Mouse (Mus musculus): ENCODE measurements around the gene 4930503B20Rik. TPM values are rescaled to one million over a fixed set of nuclear protein-coding genes. Genes with fewer than 3 reads are reported as not detected.

Gene 4930503B20Rik
- polyA plus RNA-seq, 1 experiment from 2014 or later = not detected

- no peak for ATAC-seq (ENCODE audit: extremely low read depth, insufficient number of reproducible peaks, low FRiP score, low TSS enrichment)
- Histone ChIP-seq H3K4me2 (no peak overlapping the region), H3K9me3 (no peaks in the 10 kb centered on the region), H3K9ac (no peak overlapping the region), H3K27me3 (replicated peaks) (no peaks in the 10 kb centered on the region), H3K36me3 (no peaks in the 10 kb centered on the region), H3K27ac (replicated peaks) (no peak overlapping the region), H3K4me1 (peaks cover 13% of the 10 kb centered on the region), H3K4me3 (no peak overlapping the region)
- WGBS = 66% methylated on average over 5 of the region's 5 CpGs
Observed at GRCm38 (mm10) chr3:146616533-146617283, 34.4 kb downstream of the 4930503B20Rik start.

DNA sequence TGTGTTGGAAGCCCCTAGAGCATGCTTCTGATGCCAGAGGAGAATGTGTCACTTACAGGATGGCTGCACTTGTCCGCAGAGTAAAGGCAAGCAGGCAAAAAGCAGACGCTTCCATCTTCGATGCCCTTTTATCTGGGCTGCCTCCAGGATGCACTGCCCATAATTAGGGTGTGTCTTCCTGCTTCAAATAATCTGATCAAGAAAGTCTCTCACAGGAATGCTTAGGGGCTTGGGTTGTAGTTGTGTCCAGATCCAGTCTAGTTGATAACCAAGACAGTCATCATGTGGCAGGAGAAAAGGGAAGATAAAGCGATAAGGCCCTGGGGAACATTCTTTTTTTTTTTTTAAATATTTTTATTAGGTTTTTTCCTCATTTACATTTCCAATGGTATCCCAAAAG is 35.6 kb downstream of the 4930503B20Rik start, which contains the start of gene Dnase2b:
TSS of gene Dnase2b (minus strand) at position 101 of the 400 bp plus-strand sequence.
- peaks cover 6% of the 10 kb centered on the region for H3K4me1 ChIP-seq
- ATAC-seq (ENCODE audit: extremely low read depth, insufficient number of reproducible peaks, low FRiP score, low TSS enrichment) = no peak
- WGBS = 81% methylated on average over 4 of the region's 4 CpGs
- no peaks in the 10 kb centered on the region for H3K36me3 ChIP-seq
- no peak within 1 kb of the TSS for H3K4me3 ChIP-seq
- no peak within 1 kb of the TSS for H3K27ac ChIP-seq (replicated peaks)
- H3K27me3 ChIP-seq (replicated peaks) = no peaks in the 10 kb centered on the region
- no peaks in the 10 kb centered on the region for H3K9me3 ChIP-seq
- H3K4me2 ChIP-seq = no peak within 1 kb of the TSS
- no peak within 1 kb of the TSS for H3K9ac ChIP-seq

DNA sequence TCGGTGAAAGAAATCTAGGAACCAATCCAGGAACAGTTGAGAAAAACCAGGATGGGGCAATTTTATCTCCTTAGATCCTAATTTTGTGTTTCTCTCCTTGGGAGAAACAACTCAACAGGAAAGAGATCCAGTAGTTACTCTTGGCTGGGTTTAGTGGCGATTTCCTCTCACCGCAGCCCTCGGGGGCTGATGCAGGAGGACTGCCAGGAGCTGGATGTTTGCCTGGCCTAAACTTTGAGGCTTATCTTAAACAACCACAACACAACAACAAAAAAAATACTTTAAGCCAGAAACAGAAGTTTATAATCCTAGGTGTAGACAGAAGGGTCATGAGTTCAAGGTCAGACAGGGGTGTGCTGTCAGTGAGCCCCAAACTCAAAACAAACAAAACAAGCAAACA is 39.3 kb downstream of the 4930503B20Rik start:
- WGBS = 56% methylated on average over 4 of the region's 4 CpGs
- no peaks in the 10 kb centered on the region for H3K4me1 ChIP-seq
- H3K36me3 ChIP-seq = no peaks in the 10 kb centered on the region
- no peaks in the 10 kb centered on the region for H3K9me3 ChIP-seq
- H3K27me3 ChIP-seq (replicated peaks) = no peaks in the 10 kb centered on the region
- no peak overlapping the region for H3K4me2 ChIP-seq
- H3K9ac ChIP-seq = no peak overlapping the region
- no peak overlapping the region for H3K27ac ChIP-seq (replicated peaks)
- H3K4me3 ChIP-seq = no peak overlapping the region
- ATAC-seq (ENCODE audit: extremely low read depth, insufficient number of reproducible peaks, low FRiP score, low TSS enrichment) = no peak

DNA sequence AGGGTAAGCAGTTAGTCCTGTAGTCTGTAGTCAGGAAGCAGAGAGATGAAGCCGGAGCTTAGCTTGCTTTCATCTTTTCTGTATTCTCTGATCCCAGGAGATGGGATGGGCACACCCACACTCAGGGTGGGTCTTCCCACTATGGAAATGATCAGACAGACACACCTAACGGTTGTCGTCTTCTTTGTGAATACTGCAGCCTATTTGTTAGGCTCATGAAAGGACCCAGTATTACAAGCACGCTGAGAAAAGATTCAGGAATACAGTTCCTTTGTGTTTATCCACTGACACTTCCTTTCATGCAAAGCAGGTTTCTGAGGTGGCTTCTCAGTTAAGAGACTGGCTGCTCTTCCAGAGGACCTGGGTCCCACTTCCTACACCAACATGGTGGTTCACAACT is 39.9 kb downstream of the 4930503B20Rik start:
- no peak overlapping the region for H3K4me3 ChIP-seq
- H3K27me3 ChIP-seq (replicated peaks) = no peaks in the 10 kb centered on the region
- WGBS = 73% methylated on average over 4 of the region's 4 CpGs
- H3K9me3 ChIP-seq = no peaks in the 10 kb centered on the region
- H3K4me2 ChIP-seq = no peak overlapping the region
- H3K4me1 ChIP-seq = no peaks in the 10 kb centered on the region
- no peak overlapping the region for H3K27ac ChIP-seq (replicated peaks)
- H3K9ac ChIP-seq = no peak overlapping the region
- no peak for ATAC-seq (ENCODE audit: extremely low read depth, insufficient number of reproducible peaks, low FRiP score, low TSS enrichment)
- no peaks in the 10 kb centered on the region for H3K36me3 ChIP-seq

GRCm38 (mm10) chr3:146610322-146610721 is 40.8 kb downstream of the 4930503B20Rik start:
- Histone ChIP-seq H3K9me3 (no peaks in the 10 kb centered on the region), H3K4me2 (no peak overlapping the region), H3K27me3 (replicated peaks) (no peaks in the 10 kb centered on the region), H3K4me3 (no peak overlapping the region), H3K27ac (replicated peaks) (no peak overlapping the region), H3K4me1 (0 out of 2 replicates have a peak, but pooled peaks cover under 1% of the 10 kb centered on the region), H3K9ac (no peak overlapping the region), H3K36me3 (no peaks in the 10 kb centered on the region)
- no peak for ATAC-seq (ENCODE audit: extremely low read depth, insufficient number of reproducible peaks, low FRiP score, low TSS enrichment)
- WGBS = 74% methylated on average over 10 of the region's 10 CpGs

DNA sequence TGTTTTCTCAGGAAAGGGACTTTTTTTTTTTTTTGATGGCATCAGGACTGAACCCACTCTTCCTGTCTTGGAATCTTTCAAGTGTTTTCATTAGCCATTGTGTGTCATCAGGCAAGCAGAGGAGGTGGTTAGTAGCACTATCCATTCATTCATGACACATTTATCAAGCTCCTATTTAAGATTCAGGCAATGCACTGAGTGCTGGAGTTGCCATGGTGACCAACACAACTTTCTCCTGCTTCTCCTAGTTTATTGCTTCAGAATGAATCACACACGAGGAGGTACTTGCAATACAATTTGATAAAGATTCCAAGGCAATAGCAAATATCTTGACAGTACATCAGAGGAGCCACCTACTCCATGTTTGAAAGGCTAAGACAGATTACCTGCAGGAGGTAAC is 43.7 kb downstream of the 4930503B20Rik start:
- no peaks in the 10 kb centered on the region for H3K9me3 ChIP-seq
- H3K4me3 ChIP-seq = no peak overlapping the region
- H3K4me1 ChIP-seq = peaks cover 18% of the 10 kb centered on the region
- no peak overlapping the region for H3K9ac ChIP-seq
- 37% methylated on average over 1 of the region's 1 CpGs for WGBS
- no peaks in the 10 kb centered on the region for H3K36me3 ChIP-seq
- no peaks in the 10 kb centered on the region for H3K27me3 ChIP-seq (replicated peaks)
- no peak overlapping the region for H3K27ac ChIP-seq (replicated peaks)
- no peak overlapping the region for H3K4me2 ChIP-seq
- no peak for ATAC-seq (ENCODE audit: extremely low read depth, insufficient number of reproducible peaks, low FRiP score, low TSS enrichment)

DNA sequence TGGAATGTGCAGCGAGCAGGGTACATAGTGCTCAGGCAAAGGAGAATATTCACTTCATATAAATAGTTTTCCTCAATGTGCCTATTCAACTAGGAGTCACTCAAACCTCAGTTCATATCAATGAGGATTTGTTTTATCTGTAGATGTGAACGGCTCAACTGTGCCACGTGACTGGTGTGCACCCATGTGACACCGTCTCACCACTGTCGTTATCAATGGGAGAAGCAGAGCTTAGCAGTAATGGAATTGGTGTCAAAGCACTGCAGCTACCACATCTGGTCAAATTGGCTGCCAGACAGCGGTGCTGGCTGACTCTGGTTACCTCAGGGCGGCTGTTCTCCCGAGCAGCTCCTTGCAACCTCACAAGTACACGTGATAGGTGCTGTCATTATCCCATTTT is 46.5 kb downstream of the 4930503B20Rik start:
- H3K4me1 ChIP-seq = peaks cover 45% of the 10 kb centered on the region
- H3K36me3 ChIP-seq = no peaks in the 10 kb centered on the region
- no peak overlapping the region for H3K4me2 ChIP-seq
- ATAC-seq (ENCODE audit: extremely low read depth, insufficient number of reproducible peaks, low FRiP score, low TSS enrichment) = no peak
- no peaks in the 10 kb centered on the region for H3K9me3 ChIP-seq
- no peak overlapping the region for H3K27ac ChIP-seq (replicated peaks)
- H3K9ac ChIP-seq = no peak overlapping the region
- WGBS = 54% methylated on average over 9 of the region's 9 CpGs
- H3K4me3 ChIP-seq = no peak overlapping the region
- no peaks in the 10 kb centered on the region for H3K27me3 ChIP-seq (replicated peaks)

DNA sequence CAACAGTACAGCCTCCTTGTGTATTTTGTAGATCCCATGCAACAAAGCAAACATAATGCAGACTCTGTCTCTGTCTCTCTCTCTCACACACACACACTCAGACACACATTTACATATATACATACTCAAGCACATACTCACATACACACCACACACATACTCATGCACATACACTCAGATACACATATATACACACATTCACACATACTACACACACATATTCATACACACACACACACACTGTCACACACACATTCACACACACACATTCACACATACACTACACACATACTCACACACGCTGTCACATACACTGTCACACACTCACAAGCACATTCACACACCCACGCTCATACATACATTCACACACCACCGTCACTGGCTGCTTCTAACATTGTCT is 48.6 kb downstream of the 4930503B20Rik start:
- Histone ChIP-seq H3K9ac (no peak overlapping the region), H3K4me3 (no peak overlapping the region), H3K27ac (replicated peaks) (no peak overlapping the region), H3K9me3 (no peaks in the 10 kb centered on the region), H3K36me3 (no peaks in the 10 kb centered on the region), H3K4me2 (no peak overlapping the region), H3K27me3 (replicated peaks) (no peaks in the 10 kb centered on the region), H3K4me1 (peaks cover 48% of the 10 kb centered on the region)
- WGBS = 76% methylated on average over 3 of the region's 3 CpGs
- no peak for ATAC-seq (ENCODE audit: extremely low read depth, insufficient number of reproducible peaks, low FRiP score, low TSS enrichment)

GRCm38 (mm10) chr3:146601205-146601604 is 49.9 kb downstream of the 4930503B20Rik start:
- peak overlapping the region; percentile 17; the same call in 1 of the 2 replicates for H3K4me2 ChIP-seq
- H3K4me3 ChIP-seq = no peak overlapping the region
- H3K27ac ChIP-seq (replicated peaks) = peak overlapping the region; percentile 74
- WGBS = 26% methylated on average over 2 of the region's 2 CpGs
- H3K36me3 ChIP-seq = no peaks in the 10 kb centered on the region
- H3K9ac ChIP-seq = no peak overlapping the region
- no peaks in the 10 kb centered on the region for H3K9me3 ChIP-seq
- H3K27me3 ChIP-seq (replicated peaks) = no peaks in the 10 kb centered on the region
- peaks cover 48% of the 10 kb centered on the region for H3K4me1 ChIP-seq
- ATAC-seq (ENCODE audit: extremely low read depth, insufficient number of reproducible peaks, low FRiP score, low TSS enrichment) = 0 out of 2 replicates have a peak, but pooled peaks have one; percentile 29

DNA sequence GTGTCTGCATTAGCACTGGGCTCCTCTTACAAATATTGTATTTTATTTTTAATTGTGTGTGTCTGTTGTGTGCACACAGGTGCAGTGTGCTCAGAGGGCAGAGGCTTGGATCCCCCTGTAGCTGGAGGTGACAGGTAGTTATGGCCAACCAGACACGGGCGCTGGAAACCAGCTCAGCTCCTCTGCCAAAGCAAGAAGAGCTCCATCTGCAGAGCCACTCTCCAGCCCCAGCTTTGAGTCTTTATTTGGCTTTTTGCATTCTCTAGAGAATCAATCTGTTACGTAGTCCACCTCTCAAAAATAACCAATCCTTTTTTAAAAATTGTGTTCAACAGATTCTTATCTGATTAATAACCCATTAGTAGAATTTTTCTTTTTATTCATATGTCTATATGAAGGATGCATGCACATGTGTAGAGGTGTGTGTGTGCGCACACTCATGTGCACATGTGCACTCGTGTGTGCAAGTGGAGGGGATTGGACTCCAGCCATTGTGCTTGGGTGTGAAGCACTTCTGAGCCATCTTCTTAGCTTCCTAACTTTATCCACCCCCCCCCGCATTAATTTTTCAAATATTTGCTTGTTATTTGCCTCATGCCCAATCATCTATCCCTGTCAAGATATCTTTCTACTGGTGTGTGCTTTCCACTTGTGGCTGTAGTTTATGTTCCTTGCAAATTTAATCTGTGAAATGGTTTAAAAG is 51.8 kb downstream of the 4930503B20Rik start:
- Histone ChIP-seq H3K27ac (replicated peaks) (no peak overlapping the region), H3K36me3 (no peaks in the 10 kb centered on the region), H3K4me3 (no peak overlapping the region), H3K27me3 (replicated peaks) (no peaks in the 10 kb centered on the region), H3K9me3 (no peaks in the 10 kb centered on the region), H3K4me2 (no peak overlapping the region), H3K9ac (no peak overlapping the region), H3K4me1 (peaks cover 38% of the 10 kb centered on the region)
- no peak for ATAC-seq (ENCODE audit: extremely low read depth, insufficient number of reproducible peaks, low FRiP score, low TSS enrichment)
- WGBS = 80% methylated on average over 6 of the region's 6 CpGs

- Histone ChIP-seq H3K4me1 (peaks cover 38% of the 10 kb centered on the region), H3K9me3 (no peaks in the 10 kb centered on the region), H3K4me3 (no peak overlapping the region), H3K36me3 (no peaks in the 10 kb centered on the region), H3K27me3 (replicated peaks) (no peaks in the 10 kb centered on the region), H3K9ac (no peak overlapping the region), H3K27ac (replicated peaks) (no peak overlapping the region), H3K4me2 (no peak overlapping the region)
- WGBS = 64% methylated on average over 6 of the region's 6 CpGs
- ATAC-seq (ENCODE audit: extremely low read depth, insufficient number of reproducible peaks, low FRiP score, low TSS enrichment) = no peak
Observed at GRCm38 (mm10) chr3:146598411-146598810, 52.7 kb downstream of the 4930503B20Rik start.
